Mouse (Mus musculus) cerebellum, adult 8-10 months (tissue): ENCODE measurements around the gene Ino80.

ENCODE experiments used
- DNase-seq: peaks from one replicate; pipeline ENCODE4 v3.0.0; 2022

Ino80 gene

GRCm38 (mm10) chr2:119350555-119351486 lies 126.7 kb downstream of the Ino80 start, which contains the start of gene Chac1:
Gene Chac1 (plus strand): TSS chr2:119351229.
- peak; percentile 94 for DNase-seq

- DNase-seq, result no peak
Observed at GRCm38 (mm10) chr2:119344537-119345138, 132.8 kb downstream of the Ino80 start.

DNA sequence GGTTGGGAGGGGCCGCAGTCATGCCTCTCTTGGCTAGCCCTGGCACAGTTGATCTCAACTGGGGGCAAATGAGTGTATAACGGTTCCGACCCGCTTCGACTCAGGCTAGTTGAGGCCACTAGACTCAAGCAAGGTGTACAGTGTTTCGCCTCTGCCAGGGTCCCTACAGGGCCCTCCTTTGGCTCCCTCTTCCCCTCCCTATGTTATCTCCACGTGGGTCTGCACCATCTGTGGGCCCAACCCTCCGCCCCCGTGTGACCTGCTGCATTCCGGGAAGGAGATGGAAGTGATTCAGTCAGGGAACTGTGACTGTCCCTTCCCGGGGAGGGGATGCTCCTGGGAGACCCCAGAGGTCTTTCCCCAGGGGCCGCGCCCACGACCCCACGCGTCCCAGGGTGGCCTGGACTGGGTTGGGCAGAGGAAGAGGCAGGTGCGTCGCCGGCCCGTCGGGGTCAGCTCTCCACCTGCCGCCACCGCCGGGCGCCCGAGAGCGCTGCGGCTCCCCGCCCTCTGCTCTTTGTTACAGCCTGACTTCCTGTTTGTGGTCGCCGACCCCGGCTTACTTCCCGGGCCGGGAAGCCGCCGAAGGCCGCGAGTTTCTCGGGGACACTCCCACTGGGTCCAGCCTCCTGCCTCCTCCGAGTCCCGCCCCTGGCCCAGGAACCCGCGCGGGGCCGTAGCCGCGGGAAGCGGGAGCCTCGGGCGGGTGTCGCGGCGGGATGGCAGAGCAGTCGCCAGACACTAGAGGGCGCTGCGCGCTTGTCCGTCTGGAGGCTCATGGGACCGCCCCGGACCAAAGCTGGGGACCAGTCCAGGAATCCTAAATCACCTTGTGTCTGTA lies 139.8 kb downstream of the Ino80 start:
- peak; percentile 93 for DNase-seq

GRCm38 (mm10) chr2:119336470-119336869 lies 141.0 kb downstream of the Ino80 start:
- DNase-seq, result no peak

- no peak for DNase-seq
Observed at GRCm38 (mm10) chr2:119336002-119336401, 141.5 kb downstream of the Ino80 start.

DNA sequence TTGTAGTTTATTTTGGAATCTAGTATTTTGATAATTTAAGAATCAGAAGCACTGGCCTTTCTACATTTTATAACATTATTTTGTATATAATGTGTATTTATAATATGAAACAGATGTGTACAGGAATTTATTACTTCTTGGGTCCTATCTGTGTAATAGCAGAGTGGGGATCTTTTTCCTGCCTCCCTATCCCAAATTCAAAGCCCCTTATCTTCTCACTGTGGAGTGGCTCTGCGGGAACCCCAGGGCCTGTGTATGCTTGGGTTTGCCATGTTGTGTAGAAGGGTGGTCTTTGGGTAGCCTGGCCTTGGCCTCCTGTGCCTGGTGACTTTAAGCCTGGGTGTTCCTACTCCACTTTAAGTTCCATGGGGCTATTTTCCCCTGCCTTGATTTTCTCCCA lies 142.0 kb downstream of the Ino80 start:
- no peak for DNase-seq

DNA sequence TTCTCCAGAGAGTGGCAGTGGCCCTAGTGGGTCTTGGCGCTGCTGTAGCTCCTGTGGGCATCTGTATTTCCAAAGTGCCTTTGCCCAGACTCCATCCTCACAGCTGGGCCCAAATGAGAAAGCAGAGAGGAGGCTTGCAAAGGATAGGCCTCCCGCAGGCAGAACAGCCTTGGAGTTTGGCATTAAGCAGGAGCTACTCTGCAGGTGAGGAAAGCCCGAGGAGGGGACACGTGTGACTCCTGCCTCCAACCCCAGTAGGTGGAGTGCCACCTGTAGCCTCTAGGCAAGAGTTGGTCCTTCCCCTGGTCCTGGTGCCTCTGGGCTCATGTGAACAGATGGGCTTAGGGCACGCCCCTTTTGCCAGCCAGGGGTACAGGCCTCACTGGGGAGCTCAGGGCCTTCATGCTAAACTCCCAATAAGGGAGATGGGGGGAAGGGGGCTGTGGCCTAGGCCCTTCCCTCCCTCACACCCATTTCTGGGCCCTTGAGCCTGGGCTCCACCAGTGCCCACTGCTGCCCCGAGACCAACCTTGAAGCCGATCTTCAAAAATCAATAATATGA lies 142.4 kb downstream of the Ino80 start:
- no peak for DNase-seq

DNA sequence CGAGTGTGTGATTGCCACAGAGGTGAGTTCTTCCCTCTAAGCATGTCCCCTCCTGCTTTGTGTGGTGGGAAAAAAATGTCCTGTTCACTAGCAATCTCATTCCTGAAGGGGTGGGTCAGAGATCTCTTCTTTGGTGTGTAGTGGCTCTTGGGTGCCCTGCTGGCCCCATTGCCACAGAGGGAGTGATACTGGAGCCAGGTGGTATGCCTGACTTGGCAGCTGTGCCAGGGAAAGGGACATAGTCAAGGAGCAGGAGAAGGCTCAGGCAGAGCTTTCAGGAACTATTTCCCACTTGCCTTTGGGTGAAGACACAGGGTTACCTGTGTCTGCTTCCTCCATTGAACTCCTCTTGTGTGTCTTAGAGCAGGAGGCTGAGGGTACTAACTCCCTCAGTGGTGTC lies 143.4 kb downstream of the Ino80 start:
- DNase-seq, result no peak

- no peak for DNase-seq
Observed at GRCm38 (mm10) chr2:119332177-119332661, 145.3 kb downstream of the Ino80 start.

DNA sequence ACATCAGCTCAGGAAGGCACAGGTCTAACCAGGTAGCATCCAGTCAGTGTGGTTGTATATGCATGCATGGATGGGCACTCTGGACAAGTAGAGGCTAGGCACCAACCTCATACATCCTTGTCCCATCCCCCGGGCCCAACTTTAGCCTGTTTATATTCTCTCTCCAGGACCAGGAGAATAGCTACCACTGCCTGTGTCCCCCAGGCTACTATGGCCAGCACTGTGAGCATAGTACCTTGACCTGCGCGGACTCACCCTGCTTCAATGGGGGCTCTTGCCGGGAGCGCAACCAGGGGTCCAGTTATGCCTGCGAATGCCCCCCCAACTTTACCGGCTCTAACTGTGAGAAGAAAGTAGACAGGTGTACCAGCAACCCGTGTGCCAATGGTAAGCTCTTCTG lies 146.7 kb downstream of the Ino80 start:
- no peak for DNase-seq

GRCm38 (mm10) chr2:119329123-119329817 lies 148.2 kb downstream of the Ino80 start:
- DNase-seq, result no peak

DNA sequence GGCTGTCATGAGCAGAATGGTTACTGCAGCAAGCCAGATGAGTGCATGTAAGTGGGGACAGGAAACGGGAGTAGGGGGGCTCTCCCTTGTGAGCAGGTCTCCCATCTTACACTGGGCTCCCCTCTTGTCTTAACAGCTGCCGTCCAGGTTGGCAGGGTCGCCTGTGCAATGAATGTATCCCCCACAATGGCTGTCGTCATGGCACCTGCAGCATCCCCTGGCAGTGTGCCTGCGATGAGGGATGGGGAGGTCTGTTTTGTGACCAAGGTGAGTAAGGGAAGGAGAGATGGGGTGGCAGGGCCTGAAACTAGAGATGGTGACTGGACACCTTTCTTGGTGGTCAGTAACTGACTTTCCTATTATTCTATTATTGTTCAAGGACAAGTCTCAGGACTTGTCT lies 148.9 kb downstream of the Ino80 start:
- DNase-seq, result no peak

DNA sequence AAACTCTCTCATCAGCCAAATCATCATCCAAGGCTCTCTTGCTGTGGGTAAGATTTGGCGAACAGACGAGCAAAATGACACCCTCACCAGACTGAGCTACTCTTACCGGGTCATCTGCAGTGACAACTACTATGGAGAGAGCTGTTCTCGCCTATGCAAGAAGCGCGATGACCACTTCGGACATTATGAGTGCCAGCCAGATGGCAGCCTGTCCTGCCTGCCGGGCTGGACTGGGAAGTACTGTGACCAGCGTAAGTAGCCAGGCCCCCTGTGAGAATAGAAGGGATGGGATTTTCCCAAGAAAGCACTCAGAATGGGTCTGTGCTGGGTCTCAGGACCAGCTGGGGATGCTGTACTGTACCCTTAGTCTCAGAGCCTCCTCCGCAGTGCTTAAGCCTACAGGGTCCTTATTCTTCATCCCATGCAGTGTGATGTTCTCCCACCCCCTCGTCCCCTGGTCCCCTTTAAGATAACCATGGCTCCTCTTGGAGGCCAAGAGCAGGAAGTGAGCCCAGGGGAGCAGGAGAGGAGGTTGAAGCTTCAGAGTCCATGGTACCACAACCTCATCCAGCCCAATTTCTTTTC lies 149.5 kb downstream of the Ino80 start:
- peak; percentile 26 for DNase-seq

- peak; percentile 54 for DNase-seq
Observed at GRCm38 (mm10) chr2:119327102-119327480, 150.4 kb downstream of the Ino80 start.

DNA sequence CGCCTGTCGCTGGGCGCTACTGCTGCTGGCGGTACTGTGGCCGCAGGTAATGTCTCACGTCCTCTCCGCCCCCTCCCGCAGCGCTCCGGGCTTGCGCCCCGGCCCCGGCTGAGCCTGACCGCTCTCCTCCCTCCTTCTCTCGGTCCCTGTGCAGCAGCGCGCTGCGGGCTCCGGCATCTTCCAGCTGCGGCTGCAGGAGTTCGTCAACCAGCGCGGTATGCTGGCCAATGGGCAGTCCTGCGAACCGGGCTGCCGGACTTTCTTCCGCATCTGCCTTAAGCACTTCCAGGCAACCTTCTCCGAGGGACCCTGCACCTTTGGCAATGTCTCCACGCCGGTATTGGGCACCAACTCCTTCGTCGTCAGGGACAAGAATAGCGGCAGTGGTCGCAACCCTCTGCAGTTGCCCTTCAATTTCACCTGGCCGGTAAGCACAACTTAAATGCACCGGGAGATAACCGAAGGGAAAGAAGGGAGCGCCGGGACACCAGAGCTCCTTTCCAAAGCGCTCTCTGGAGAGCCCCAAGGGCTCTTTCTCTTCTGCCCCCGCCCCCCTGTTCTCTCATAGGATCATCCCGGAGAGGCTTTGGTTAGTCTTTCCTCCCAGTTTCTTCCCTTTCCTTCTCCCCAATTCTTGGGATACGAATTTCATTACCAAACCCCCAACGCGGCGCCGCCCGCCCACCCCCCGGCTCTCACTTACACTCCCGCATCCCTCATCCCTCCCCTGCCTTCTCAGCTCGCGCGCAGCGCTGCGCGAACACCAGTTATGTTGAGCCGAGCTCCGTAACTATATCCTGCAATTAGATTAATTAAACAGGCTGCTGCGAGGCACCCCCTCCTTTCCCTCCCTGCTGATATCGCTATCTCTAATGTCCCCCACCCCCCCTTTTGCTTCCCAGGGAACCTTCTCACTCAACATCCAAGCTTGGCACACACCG lies 151.1 kb downstream of the Ino80 start:
- no peak for DNase-seq

DNA sequence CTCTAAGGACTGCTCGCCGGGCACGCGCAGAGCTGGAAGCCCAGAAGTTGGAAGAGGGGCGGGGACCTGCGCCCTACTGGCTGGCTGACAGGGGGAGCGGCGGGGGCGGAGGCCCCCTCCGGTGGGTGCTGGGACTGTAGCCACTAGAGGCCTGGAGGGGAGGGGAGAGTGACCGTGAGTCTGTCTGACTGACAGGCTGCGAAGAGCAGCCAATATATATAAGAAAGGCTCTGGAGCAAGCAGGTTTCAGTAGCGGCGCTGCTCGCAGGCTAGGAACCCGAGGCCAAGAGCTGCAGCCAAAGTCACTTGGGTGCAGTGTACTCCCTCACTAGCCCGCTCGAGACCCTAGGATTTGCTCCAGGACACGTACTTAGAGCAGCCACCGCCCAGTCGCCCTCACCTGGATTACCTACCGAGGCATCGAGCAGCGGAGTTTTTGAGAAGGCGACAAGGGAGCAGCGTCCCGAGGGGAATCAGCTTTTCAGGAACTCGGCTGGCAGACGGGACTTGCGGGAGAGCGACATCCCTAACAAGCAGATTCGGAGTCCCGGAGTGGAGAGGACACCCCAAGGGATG lies 151.8 kb downstream of the Ino80 start, which contains the start of gene Dll4:
TSS of gene Dll4 (plus strand) at position 217 of the 576 bp plus-strand sequence.
- peak; percentile 32 for DNase-seq

GRCm38 (mm10) chr2:119324576-119325318 lies 152.7 kb downstream of the Ino80 start:
- no peak for DNase-seq

DNA sequence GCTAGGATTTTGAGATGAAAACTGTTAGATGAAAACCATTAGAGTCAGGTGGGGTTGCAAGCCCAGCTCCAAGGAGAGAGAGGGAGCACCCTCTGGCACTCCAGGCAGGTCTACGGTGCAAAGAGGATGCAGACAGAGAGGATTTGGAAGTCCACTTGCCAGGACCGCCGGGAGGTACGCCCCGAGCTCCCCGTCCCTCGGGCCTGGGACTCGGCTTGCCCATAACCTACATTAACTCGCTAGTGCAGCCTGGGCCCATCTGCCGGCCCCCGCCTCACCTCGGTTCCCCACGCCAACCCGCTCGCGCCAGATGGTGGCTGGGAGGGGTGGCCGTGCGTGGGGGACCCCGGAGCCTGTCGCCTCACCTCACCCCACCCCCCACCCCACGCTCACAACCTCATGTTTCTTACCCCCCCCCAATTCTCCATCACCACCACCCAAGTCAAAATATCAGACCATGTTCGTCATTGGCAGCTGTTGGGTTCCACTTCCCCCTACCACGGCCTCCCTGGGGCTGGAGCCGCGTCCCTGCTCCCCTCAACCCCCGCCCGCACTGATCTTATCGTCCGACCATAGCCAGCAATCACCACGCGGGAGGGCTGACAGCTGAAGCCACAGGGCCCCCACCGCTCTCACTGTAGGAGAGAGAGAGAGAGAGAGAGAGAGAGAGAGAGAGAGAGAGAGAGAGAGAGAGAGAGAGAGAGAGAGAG lies 153.5 kb downstream of the Ino80 start:
- DNase-seq, result no peak
